Mouse (Mus musculus): ENCODE measurements around the gene Prkd2. TPM values are rescaled to one million over a fixed set of nuclear protein-coding genes. Genes with fewer than 3 reads are reported as not detected.
A peak's percentile ranks its signal among the peaks of the same experiment; 100 is the strongest.

The Prkd2 gene
- polyA plus RNA-seq, 1 experiment from 2014 or later = 11.6 TPM

DNA sequence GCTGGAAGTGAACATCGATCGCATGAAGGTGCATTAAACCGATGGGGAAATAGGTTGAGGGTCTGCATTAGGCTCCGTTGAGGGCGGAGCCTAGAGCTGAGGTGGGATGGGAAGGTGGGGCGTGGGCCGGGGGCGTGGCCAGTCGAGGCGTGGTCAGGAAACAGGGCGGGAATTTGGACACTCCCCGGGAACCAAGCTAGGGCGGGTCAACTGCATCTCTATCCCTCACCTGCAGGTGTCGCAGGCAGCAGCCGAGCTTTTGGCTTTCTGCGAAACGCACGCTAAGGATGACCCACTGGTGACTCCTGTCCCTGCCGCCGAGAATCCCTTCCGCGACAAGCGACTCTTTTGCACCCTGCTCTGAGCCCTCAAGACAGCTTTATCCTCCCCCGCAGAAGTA lies 52.3 kb downstream of the Prkd2 start:
- Histone ChIP-seq H3K27me3 (ENCODE audit: control insufficient read depth, insufficient read depth, low read length) (peaks cover 36% of the 10 kb centered on the region), H3K4me3 (ENCODE audit: low read depth, low read length) (0 out of 2 replicates have a peak overlapping the region, but pooled peaks have one; percentile 13), H3K36me3 (ENCODE audit: control insufficient read depth, insufficient read depth, low read length) (no peaks in the 10 kb centered on the region), H3K4me2 (peak overlapping the region; percentile 47), H3K9me3 (replicated peaks; ENCODE audit: control insufficient read depth, low read length) (no peaks in the 10 kb centered on the region), H3K27ac (ENCODE audit: low read depth, low read length) (no peak overlapping the region), H3K4me1 (ENCODE audit: control insufficient read depth, insufficient read depth, low read length) (peaks cover 20% of the 10 kb centered on the region), H3K9ac (ENCODE audit: low read depth, low read length) (no peak overlapping the region)
- under 1% methylated on average over 24 of the region's 24 CpGs for WGBS (ENCODE audit: insufficient replicate concordance)
- ATAC-seq (replicated peaks; ENCODE audit: insufficient number of reproducible peaks, low FRiP score, low TSS enrichment) = peak; percentile 40; the same call in 1 of the 2 replicates

DNA sequence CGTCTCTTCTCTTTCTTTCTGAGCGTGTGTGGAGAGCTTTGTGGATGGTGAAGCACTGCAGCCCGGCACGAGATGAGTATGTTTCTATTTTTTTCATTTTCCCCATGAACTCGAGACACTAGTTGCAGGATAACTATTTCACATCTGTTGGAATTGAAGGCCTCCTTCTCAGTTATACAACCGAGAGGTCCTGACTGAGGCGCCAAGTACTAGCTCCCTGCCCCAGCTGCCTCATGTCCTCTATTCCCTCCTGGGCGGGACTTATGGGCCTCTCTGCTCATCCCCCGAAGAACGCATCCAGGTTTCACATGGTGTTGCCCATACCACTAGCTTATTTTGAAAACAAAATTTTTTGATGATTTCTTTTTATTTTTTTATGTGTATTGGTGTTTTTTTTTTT lies 52.8 kb downstream of the Prkd2 start:
- ATAC-seq (replicated peaks; ENCODE audit: insufficient number of reproducible peaks, low FRiP score, low TSS enrichment) = no peak
- Histone ChIP-seq H3K27me3 (ENCODE audit: control insufficient read depth, insufficient read depth, low read length) (peaks cover 38% of the 10 kb centered on the region), H3K4me2 (peak overlapping the region; percentile 47), H3K36me3 (ENCODE audit: control insufficient read depth, insufficient read depth, low read length) (no peaks in the 10 kb centered on the region), H3K9me3 (replicated peaks; ENCODE audit: control insufficient read depth, low read length) (no peaks in the 10 kb centered on the region), H3K27ac (ENCODE audit: low read depth, low read length) (no peak overlapping the region), H3K4me1 (ENCODE audit: control insufficient read depth, insufficient read depth, low read length) (peaks cover 17% of the 10 kb centered on the region), H3K4me3 (ENCODE audit: low read depth, low read length) (0 out of 2 replicates have a peak overlapping the region, but pooled peaks have one; percentile 13), H3K9ac (ENCODE audit: low read depth, low read length) (no peak overlapping the region)
- WGBS (ENCODE audit: insufficient replicate concordance) = 34% methylated on average over 10 of the region's 10 CpGs

DNA sequence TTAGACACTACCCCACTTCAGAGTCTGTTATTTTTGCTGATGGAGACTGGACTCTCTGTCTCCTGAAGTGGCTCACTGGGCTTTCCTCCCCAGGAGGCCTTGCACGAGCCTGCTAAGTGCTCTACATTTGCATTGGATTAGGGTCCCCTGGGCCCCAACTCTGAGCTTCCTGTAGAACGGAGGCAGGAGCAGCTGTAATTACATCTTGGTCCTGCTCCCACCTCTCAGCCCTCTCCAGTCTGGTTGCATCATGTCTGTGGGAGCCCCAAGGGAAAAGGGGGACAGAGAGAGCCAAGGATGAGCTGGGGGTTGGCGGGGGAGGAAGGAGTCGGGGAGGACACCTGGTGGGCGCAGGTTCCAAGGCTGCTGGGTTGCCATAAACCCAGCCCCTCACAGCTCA lies 57.8 kb downstream of the Prkd2 start:
- Histone ChIP-seq H3K9ac (ENCODE audit: low read depth, low read length) (no peak overlapping the region), H3K36me3 (ENCODE audit: control insufficient read depth, insufficient read depth, low read length) (no peaks in the 10 kb centered on the region), H3K4me3 (ENCODE audit: low read depth, low read length) (no peak overlapping the region), H3K9me3 (replicated peaks; ENCODE audit: control insufficient read depth, low read length) (no peaks in the 10 kb centered on the region), H3K4me2 (no peak overlapping the region), H3K27ac (ENCODE audit: low read depth, low read length) (no peak overlapping the region), H3K4me1 (ENCODE audit: control insufficient read depth, insufficient read depth, low read length) (peaks cover 8% of the 10 kb centered on the region; the same call in 1 of the 2 replicates), H3K27me3 (ENCODE audit: control insufficient read depth, insufficient read depth, low read length) (peaks cover 36% of the 10 kb centered on the region)
- 33% methylated on average over 5 of the region's 5 CpGs for WGBS (ENCODE audit: insufficient replicate concordance)
- no peak for ATAC-seq (replicated peaks; ENCODE audit: insufficient number of reproducible peaks, low FRiP score, low TSS enrichment)

DNA sequence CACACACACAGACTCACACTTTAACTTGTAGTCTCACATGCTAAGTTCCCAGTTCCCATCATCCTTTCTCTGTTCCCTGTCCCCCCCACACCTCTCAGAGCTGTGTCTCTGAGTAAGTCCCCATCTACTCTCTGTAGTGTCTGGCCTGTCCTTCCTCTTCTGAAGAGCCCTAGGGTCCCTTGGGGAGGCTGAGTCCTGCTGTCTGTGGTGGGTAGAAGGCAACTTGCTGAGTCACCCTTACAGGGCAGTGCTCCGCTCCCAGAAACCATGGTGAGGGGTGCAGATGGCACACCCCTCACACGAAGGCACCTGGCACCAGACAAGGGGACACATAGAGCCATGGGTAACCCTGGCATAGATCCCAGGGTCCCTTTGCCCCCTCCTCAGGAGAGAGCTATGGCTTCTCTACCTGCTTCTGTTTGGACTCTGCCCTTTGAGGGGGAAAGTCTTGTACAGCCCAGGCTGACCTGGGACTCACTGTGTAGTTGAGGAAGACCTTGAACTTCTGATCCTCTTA lies 60.8 kb downstream of the Prkd2 start:
- 83% methylated on average over 2 of the region's 2 CpGs for WGBS (ENCODE audit: insufficient replicate concordance)
- Histone ChIP-seq H3K9me3 (replicated peaks; ENCODE audit: control insufficient read depth, low read length) (no peaks in the 10 kb centered on the region), H3K4me2 (no peak overlapping the region), H3K27ac (ENCODE audit: low read depth, low read length) (no peak overlapping the region), H3K27me3 (ENCODE audit: control insufficient read depth, insufficient read depth, low read length) (peaks cover 49% of the 10 kb centered on the region), H3K9ac (ENCODE audit: low read depth, low read length) (no peak overlapping the region), H3K4me1 (ENCODE audit: control insufficient read depth, insufficient read depth, low read length) (peaks cover 34% of the 10 kb centered on the region), H3K36me3 (ENCODE audit: control insufficient read depth, insufficient read depth, low read length) (no peaks in the 10 kb centered on the region), H3K4me3 (ENCODE audit: low read depth, low read length) (no peak overlapping the region)
- ATAC-seq (replicated peaks; ENCODE audit: insufficient number of reproducible peaks, low FRiP score, low TSS enrichment) = no peak

DNA sequence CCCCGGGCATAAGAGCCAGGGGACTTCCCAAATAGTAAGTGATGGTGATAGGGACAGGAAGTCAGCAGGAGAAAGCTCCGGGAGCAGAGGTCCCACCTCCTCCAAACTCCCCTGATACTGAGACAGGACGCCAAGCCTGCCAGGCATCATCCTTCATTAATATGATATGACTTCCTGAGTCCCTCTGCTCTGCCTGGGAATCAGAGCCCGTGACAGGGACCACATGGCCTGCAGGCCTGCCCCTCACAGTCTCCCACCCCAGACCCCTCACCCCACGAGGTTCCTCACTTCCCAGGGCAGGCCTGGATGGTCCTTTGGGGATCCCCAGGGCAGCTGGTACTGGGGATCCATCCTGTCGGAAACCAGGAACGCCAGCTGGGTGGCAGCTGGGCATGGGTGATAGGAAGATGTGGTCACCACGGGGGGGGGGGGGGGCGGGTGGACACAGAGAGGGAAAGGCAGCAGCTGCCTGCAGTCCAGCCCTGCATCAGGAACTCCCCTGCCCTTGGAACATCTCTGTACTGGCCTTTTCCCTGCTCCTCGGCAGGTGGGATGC lies 61.5 kb downstream of the Prkd2 start:
- H3K27me3 ChIP-seq (ENCODE audit: control insufficient read depth, insufficient read depth, low read length) = peaks cover 54% of the 10 kb centered on the region
- 41% methylated on average over 9 of the region's 10 CpGs for WGBS (ENCODE audit: insufficient replicate concordance)
- no peak overlapping the region for H3K9ac ChIP-seq (ENCODE audit: low read depth, low read length)
- ATAC-seq (replicated peaks; ENCODE audit: insufficient number of reproducible peaks, low FRiP score, low TSS enrichment) = no peak
- no peak overlapping the region for H3K27ac ChIP-seq (ENCODE audit: low read depth, low read length)
- no peak overlapping the region for H3K4me2 ChIP-seq
- H3K9me3 ChIP-seq (replicated peaks; ENCODE audit: control insufficient read depth, low read length) = no peaks in the 10 kb centered on the region
- H3K4me1 ChIP-seq (ENCODE audit: control insufficient read depth, insufficient read depth, low read length) = peaks cover 41% of the 10 kb centered on the region
- H3K4me3 ChIP-seq (ENCODE audit: low read depth, low read length) = no peak overlapping the region
- no peaks in the 10 kb centered on the region for H3K36me3 ChIP-seq (ENCODE audit: control insufficient read depth, insufficient read depth, low read length)

DNA sequence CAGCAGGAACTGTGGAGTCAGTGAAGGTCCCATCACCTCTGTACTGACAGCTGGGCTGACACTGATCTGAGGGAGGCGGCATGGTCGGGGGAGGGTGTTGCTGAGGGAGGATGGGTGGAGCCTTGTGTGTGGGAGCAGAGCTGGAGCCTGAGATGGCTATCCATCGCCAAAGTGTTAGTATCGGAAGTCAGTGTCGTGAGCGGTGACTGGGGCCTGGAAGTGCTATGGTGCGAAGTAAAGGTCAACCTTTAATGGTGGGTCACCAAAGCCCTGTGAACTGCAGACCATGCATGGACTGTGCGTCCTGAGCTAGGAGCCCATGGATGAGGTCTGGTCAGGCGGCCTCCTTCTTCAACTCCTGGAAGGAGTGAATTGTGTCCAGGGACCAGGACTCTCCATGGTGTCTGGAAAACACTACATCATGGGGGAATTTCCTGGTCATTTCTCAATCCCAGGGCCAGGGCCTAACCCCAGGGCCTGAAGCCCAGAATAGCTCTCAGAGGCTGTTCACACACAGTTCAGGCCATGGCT lies 62.9 kb downstream of the Prkd2 start:
- no peak for ATAC-seq (replicated peaks; ENCODE audit: insufficient number of reproducible peaks, low FRiP score, low TSS enrichment)
- WGBS (ENCODE audit: insufficient replicate concordance) = 35% methylated on average over 9 of the region's 9 CpGs
- peaks cover 59% of the 10 kb centered on the region for H3K27me3 ChIP-seq (ENCODE audit: control insufficient read depth, insufficient read depth, low read length)

DNA sequence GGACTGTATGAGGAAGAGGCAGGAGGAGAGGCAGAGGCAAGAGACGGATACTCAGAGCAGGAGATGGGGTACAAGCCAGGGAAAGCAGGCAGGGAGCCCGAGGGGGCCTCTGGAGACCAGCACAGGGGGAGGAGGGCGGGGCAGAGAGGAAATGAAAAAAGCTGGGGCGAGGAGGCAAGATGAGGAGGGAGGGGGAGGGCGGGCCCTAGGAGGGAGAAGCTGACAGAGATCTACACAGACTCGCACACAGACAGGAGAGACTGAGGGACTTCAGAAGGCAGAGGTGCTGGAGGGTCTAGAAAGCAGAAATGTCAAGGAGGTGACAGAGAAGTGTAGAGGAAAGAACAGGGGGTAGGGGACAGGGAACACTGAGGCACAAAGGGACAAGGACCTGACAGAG lies 63.6 kb downstream of the Prkd2 start, which contains the start of gene Ptgir:
Ptgir (plus strand) TSS at position 210 of the 400 bp plus-strand sequence.
- Histone ChIP-seq H3K4me2 (no peak within 1 kb of the TSS), H3K27me3 (ENCODE audit: control insufficient read depth, insufficient read depth, low read length) (peaks cover 55% of the 10 kb centered on the region), H3K9ac (ENCODE audit: low read depth, low read length) (peak within 1 kb of the TSS; percentile 16; the same call in 1 of the 2 replicates), H3K4me3 (ENCODE audit: low read depth, low read length) (no peak within 1 kb of the TSS), H3K27ac (ENCODE audit: low read depth, low read length) (no peak within 1 kb of the TSS), H3K9me3 (replicated peaks; ENCODE audit: control insufficient read depth, low read length) (no peaks in the 10 kb centered on the region), H3K36me3 (ENCODE audit: control insufficient read depth, insufficient read depth, low read length) (no peaks in the 10 kb centered on the region), H3K4me1 (ENCODE audit: control insufficient read depth, insufficient read depth, low read length) (peaks cover 42% of the 10 kb centered on the region)
- no peak for ATAC-seq (replicated peaks; ENCODE audit: insufficient number of reproducible peaks, low FRiP score, low TSS enrichment)
- 21% methylated on average over 6 of the region's 6 CpGs for WGBS (ENCODE audit: insufficient replicate concordance)

More for the DNA sequence above, 62.9 kb downstream of the Prkd2 start:
- Histone ChIP-seq H3K4me3 (ENCODE audit: low read depth, low read length) (no peak overlapping the region), H3K9me3 (replicated peaks; ENCODE audit: control insufficient read depth, low read length) (no peaks in the 10 kb centered on the region), H3K27ac (ENCODE audit: low read depth, low read length) (no peak overlapping the region), H3K9ac (ENCODE audit: low read depth, low read length) (no peak overlapping the region), H3K4me1 (ENCODE audit: control insufficient read depth, insufficient read depth, low read length) (peaks cover 42% of the 10 kb centered on the region), H3K36me3 (ENCODE audit: control insufficient read depth, insufficient read depth, low read length) (no peaks in the 10 kb centered on the region), H3K4me2 (no peak overlapping the region)

DNA sequence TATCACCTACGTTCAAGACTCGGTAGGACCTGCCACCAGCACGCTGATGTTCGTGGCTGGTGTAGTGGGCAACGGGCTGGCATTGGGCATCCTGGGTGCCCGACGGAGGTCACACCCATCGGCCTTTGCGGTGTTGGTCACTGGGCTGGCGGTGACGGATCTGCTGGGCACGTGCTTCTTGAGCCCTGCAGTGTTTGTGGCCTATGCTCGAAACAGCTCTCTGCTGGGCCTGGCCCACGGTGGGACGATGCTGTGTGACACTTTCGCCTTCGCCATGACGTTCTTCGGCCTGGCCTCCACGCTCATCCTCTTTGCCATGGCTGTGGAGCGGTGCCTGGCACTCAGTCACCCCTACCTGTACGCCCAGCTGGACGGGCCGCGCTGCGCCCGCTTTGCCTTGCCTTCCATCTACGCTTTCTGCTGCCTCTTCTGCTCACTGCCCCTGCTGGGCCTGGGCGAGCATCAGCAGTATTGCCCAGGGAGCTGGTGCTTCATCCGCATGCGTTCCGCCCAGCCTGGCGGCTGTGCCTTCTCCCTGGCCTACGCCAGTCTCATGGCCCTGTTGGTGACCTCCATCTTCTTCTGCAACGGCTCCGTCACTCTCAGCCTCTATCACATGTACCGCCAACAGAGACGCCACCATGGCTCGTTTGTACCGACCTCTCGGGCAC lies 64.3 kb downstream of the Prkd2 start:
- H3K9me3 ChIP-seq (replicated peaks; ENCODE audit: control insufficient read depth, low read length) = no peaks in the 10 kb centered on the region
- H3K4me1 ChIP-seq (ENCODE audit: control insufficient read depth, insufficient read depth, low read length) = peaks cover 40% of the 10 kb centered on the region
- H3K36me3 ChIP-seq (ENCODE audit: control insufficient read depth, insufficient read depth, low read length) = no peaks in the 10 kb centered on the region
- no peak overlapping the region for H3K27ac ChIP-seq (ENCODE audit: low read depth, low read length)
- no peak overlapping the region for H3K4me3 ChIP-seq (ENCODE audit: low read depth, low read length)
- no peak for ATAC-seq (replicated peaks; ENCODE audit: insufficient number of reproducible peaks, low FRiP score, low TSS enrichment)
- no peak overlapping the region for H3K4me2 ChIP-seq
- WGBS (ENCODE audit: insufficient replicate concordance) = 84% methylated on average over 41 of the region's 41 CpGs
- no peak overlapping the region for H3K9ac ChIP-seq (ENCODE audit: low read depth, low read length)
- H3K27me3 ChIP-seq (ENCODE audit: control insufficient read depth, insufficient read depth, low read length) = peaks cover 52% of the 10 kb centered on the region

Measured in heart, embryonic 11.5 days (tissue).